Mouse (Mus musculus) left cerebral cortex, adult 8-10 months (tissue): ENCODE measurements at regions not wholly inside any gene's neighbourhood (a gene's known extent, or its start where the extent isn't known, plus 50 kb on each side); places are given as distances from the start of the nearest gene placed in this dataset.
"Not testable (repeated sequence)": the region's sequence is repeated elsewhere in the genome, so short reads cannot be mapped to it uniquely, and the experiment has no call there.

ENCODE experiments used
- DNase-seq, 2 experiments: peaks; one replicate each; pipeline ENCODE4 v3.0.0; 2022; ENCODE audit warnings: low spot score in 2 of 2

DNA sequence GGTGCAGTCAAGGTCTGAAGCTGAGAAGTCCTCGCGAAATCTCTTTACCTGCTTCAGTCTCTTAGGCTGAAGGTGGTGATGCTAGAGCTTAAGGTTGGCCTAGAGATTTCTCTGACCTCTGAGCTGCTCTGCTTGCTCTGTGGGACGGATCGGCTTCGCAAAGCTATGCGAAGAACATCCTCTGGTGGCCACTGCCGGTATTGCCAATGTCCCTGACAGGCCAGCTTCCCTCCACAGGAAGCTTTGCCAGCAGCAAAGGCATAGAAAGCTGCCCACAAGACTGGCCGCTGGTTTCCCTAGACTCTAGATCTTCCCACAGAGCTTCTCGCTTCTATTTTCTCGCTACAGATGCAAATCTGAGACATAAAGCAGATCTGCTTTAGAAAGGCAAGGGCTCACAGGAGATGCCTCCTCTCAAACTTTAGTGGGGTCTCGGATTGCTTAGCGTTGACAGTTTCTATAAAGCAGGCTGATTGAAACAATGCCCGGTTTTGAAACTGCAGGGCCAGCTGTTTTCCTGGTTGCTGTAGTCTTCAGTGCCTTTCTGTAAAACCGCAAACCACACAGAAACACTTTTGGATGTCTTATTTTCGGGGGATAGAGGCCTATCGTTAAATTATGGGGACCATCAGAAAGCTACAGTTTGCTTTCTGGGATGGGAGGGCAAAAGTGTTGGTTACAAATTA is 153.7 kb downstream of the Car8 start:
- peak; percentile 35 to 73 for DNase-seq

DNA sequence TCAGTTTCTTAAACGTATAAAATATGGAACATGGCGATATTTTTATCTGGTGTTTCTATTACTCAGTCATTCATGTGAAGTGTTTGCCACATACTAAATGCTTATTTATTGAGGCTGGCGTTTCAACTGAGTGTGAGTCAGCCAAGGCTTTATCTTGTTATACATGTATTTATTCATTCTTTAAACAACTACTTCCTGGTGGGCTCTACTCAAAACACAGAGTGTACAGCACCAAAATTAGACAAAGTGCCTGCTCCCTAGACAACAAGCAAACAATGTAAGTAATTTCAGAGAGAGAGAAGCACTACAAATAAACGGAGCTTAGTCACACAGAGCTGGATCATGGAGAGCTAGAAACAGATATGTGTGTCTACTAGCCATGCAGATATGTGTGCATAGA is 159.5 kb downstream of the Car8 start:
- no peak for DNase-seq

DNA sequence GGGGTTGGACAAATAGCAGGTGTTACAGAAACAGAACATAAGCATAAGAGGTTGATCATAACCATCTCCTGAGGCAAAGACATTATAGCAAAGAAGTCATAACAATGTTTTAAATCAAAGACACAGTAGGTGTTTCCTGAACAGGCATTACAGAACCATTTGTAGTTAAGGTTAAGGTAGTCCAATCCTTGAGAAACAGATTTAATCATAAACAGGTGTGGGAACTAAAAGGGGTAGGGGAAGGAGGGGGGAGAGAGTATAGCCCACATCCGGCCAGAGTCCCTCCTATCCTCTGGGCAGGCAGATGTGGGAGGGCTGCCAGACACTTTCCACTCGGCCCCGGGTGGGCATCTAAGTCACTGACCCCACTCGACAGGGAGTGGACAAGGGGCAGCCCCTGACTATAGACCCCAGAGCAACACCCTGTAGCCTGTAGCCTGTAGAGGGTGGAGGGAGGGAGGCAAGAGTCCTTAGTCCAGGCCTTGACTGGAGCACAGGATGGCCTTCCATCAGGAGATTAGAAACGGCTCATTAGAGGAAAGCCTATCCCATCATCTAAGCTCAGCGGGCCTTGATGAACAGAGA is 165.8 kb downstream of the Car8 start:
- no peak for DNase-seq

DNA sequence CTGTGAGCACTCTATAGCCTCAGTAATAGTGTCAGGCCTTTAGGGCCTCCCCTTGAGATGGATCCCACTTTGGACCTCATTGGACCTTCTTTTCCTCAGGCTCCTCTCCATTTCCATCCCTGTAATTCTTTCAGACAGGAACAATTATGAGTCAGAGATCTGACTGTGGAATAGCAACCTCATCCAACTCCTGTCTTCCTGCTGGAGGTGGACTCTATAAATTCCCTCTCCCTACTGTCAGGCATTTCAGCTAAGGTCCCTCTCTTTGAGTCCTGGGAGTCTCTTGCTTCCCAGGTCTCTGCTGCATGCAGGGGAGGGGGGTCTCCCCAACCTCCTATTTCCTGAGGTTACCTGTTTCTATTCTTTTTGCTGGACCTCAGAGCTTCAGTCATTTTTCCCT is 168.1 kb downstream of the Car8 start:
- not testable (repeated sequence) for DNase-seq

DNA sequence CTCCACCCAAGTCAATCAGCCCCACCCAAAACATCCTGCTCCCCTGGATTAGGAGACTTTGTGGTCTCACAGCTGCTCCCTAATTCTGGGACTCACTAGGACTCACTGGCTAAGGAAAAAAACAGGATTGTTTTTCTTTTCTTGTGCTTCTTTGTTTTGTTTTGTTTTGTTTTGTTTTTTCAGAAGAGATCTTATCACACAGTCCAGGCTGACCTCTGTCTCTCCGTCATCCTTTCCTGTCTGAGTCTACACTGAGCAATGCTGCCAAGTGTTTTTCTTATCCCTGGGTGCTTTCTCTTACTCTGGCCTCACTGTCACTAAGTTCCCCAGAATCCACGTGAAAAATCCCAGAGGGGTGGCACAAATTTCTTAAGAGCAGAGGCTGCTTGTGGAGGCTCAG is 170.8 kb downstream of the Car8 start:
- no peak for DNase-seq

DNA sequence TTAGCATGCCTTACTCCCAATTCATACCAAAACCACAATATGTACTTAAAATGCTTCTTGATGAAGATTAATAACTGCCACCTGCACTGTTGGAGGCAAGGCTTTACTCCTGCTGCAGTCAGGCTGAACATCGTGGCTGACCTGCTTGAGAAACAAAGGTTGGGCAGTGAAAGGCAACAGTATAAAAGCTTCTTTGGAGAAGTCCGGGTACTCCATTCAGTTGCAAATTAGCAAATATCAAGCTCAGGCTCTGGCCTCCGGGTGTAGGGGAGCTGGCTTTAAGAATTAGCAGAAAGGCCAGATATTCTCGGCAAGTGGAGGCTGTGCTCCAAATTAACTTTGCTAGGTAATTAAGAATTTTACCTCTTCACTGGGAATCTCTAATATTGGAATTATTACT is 197.1 kb downstream of the Car8 start:
- DNase-seq: no peak

DNA sequence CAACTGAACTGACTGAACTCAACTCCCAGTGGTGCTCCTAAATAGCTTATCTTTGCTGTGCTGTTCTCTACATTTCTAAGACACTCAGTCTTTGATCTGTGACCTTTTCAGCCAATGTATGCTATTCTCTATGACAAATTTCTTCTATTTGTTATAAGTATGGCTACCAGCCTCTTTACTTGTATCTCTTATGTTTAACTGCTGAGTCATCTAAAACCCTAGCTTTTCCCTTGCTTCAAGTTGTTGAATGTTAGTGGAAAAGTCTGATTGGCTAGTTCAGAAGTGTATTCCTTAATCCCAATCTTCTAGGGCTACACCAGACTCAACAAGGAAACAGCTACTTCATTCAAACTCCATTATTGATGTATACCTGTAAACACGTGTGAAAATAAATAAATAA is 201.0 kb downstream of the Car8 start:
- no peak for DNase-seq

DNA sequence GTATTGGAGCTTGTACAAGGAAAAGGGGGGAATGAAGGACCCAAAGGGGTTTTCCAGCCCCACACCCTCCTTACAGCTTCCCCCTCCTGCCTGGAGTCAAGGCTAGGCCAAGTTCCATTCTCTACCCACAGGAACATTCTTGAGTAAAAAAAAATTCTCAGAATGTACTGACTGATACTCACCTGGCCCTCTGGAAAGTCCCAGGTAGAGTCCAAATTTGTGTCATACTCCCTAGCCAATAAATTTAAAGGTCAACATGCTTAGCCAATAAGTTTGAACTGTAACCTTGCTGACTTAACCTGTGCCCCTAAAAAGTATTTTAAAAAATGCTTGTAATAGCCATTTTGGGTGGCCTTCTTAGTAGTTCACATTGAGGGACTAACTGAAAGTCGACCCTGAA is 205.4 kb downstream of the Car8 start:
- DNase-seq: not testable (repeated sequence)

DNA sequence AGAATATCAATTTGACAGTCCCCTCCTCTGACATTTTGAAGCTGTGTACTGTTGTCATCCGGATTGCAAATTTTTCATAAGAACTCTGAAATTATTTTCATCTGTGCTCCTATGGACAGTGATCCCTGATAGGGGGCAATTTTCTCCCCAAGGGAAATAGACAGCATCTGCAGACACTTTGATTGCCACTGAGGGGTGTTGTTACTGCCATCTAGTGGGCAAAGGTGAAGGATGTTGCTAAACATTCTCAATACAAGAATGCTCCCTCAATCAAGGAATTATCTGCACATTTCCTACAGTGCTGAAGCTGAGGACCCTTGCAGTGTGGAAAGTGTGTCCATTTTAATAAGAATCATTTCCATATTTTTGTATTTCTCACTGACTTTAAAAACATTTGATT is 233.7 kb downstream of the Car8 start:
- DNase-seq: peak; percentile 4 to 7

DNA sequence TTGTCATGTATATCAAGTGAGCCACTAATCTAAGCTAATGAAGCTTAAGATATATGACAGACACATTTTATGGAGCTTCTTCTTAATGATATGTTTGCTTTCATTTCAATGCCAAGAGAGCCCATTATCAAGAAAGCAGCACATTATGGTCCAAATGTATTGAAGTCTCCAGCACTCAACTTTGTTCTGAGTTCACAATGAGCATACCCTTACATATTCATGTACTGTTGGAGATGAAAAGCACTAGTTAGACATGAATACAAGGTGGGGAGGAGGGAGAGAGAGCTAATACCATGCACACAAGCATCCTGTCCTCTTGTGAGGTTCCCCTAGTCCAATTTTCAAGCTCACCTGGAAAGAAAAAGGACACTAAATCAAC is 241.3 kb downstream of the Car8 start:
- DNase-seq: no peak

DNA sequence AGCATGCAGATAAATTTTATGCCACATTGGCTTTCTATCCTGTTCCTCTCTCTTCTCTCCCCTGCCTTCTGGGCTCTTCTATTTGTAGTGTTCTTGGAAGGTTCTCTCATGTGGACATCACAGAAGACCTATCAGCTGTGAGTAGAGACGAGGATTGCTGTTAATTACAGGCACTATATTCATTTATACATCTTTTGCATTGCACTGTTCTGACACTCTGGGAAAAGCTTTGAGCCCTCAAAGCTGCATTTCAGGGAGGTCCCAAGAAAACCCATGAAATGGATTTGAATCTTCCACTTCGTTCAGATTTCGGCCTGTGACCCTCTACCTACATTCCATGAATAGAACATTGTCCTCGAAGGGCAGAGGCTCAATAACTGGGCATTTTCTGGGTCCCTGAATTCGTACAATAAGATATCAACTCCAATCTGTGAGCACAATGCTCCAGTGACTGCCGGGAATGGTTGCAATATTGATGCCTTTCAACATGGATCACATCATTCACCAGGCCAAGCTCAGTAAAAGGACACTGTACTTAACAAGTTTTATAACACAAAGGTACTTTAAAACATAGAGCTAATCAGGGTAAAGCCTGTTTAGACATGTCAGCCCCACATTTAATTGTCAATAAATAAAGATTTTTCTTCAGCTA is 241.8 kb downstream of the Car8 start:
- no peak for DNase-seq

DNA sequence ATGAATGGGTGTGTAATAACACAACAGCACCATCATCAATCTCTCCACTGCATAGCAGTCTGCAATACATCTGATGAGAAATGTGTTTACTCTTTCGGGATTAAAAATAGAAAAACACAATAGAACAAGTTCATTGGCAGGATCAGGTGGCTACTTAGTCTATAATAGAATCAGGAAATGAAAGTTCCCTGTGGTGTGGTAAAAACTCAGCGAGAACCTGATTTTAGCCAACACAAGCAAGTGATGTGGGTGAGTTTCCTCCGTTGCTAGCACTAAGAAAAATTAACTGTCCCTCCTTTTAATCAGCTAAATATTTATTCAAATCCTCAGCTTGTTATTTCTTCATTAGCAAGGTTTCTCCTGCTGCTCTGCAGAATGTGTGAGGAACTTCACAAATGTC is 245.9 kb downstream of the Car8 start:
- DNase-seq: no peak

DNA sequence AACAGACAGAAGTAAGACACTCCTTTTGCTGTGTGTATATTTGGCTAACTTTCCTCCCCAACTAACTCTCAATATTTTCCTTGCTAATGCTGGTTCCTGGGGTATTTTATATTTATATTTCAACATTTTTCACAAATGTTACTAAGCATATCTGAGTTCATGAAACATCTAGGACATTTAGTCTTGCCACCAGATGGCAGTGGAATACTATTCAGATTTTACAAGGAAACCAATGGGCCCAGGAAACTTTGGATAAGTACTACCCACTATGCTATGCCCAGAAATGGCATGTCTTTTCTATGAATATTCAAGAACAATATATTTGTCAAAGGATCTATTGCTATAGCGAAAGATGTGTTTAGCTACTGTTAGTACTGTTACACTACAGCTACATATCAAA is 251.1 kb downstream of the Car8 start:
- no peak for DNase-seq

DNA sequence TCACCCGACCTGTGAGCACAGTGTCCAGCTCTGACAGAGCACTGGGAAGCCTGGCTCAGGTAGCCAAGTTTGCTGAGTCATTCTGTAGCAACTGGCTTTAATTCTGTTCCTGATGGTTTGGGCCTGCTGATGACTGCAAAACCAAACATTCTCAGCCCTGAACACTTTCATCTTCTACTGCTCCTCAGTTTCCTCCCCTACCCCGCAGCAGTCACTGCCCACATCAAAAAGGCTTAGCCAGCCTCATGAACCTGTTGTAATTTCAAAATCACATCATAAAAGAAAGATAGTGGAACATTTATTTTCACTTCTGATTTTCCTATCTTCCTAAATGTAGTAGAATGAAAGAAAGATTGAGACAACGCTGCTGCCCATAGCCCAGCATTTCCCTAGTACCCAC is 251.5 kb downstream of the Car8 start:
- DNase-seq: no peak

DNA sequence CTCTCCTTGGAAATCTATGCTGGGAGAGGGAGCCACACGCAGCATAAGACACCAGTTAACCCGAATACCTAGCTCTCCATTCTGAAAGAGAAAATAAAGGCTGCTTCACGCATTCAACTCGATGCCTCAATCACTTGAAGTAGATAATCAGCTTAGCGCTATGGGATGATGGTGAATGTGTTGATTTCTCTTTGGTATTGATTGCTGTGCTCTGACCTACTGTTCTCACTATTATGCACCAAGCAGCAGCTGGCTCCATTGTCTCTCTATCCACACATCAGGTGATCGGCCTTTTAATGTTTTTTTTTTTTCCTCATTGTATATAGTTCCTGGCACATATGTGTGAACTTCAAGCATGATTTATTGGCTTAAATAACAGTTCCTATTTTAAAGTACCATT is 254.0 kb downstream of the Car8 start:
- DNase-seq: no peak

DNA sequence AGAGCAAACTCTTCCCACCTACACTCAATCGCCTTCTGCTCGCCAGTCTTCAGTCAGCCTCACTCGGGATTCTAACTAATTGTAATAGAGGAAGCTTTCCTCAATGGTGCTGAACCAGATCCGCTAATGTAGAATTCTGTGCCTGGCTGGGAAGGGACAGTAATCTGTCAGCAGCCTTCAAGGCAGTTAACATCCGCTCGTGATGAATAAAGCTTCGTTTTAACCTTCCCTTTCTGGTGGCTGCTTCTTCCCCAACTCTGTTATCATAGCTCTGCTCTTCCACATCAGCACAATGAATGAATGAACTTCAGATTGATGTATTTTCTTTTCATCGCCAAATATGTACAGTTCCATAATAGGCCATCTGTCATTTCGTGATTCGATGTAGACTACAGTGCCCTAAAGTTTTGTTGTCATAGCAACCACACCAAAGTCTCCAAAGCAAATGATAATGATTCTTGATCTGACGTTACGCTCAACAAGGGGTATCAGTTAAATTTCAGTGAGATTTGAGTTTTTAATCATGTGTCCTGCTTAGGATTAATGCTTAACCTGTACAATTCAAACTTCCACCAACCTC is 259.0 kb downstream of the Car8 start:
- no peak for DNase-seq

DNA sequence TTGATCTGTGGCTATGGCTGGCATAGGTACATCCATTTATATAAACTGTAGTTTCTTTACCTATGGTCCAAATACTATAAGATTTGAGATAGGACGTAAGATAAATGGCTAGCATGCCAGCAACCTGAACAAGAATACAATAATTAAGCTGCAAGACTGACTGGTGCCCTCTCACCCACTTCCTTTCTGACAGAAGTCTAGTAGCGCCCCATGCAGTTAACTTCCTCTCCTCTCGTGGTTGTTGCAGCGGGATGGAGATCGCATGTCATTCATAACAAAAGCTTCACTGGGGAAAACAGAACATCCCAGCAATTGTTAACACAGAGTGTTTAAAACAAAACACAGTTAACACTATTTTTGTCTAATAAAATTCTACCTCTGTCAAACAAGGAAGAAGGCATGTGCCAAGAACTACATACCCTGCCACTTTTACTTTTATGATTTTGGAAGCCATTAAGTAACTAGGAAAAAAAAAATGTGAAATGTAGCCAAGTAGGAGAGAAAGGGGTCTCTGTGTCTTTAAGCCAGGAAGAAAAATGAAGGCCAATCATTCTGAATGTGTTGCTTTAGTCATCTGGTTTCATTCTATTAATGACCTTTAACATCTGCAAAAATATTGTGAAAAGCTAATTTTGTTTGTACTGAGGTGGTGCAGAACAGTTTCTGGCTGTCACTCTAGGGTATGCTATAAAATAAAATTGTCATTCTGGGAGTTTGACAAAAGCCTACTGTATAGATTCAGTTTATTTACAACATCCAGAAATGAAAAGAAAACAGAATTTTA is 261.0 kb downstream of the Car8 start:
- no peak for DNase-seq

DNA sequence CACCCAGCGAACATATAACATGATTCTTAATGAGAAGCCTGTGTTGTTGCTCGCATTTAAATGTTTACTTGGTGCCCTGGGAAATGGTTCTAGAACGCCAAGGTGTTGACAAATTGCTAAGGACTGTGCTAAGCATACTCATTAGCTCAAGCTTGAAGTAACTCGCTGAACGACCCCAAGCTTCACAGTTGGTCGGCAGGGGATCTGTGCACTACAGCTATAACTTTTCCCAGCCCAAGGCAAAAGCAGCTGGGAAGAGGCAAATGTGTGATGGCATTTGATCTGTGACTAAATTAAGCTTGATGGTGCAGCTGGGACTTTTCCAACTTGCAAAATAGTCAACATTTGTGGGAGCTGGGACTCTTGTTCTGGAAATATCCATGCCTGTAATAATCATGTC is 268.6 kb downstream of the Car8 start:
- DNase-seq: no peak

DNA sequence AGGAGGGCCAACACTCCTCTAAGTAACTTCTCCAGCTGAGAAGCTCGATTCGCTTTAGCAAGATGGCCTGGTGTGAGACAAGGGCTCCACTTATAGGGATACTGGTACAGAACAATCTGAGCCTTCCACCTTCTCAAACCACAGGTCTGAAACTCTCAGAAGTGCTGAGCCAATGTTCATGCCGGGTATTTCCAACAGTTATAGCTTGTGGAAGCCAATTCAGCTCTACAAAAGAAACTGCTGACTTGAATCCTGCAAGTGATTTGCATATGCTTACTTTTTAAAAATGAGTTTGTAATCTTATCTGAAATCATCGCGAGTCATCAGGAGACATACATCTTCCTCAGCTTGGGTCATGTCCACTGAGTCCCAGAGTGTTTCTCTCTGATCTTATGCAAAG is 273.2 kb downstream of the Car8 start:
- DNase-seq: no peak

DNA sequence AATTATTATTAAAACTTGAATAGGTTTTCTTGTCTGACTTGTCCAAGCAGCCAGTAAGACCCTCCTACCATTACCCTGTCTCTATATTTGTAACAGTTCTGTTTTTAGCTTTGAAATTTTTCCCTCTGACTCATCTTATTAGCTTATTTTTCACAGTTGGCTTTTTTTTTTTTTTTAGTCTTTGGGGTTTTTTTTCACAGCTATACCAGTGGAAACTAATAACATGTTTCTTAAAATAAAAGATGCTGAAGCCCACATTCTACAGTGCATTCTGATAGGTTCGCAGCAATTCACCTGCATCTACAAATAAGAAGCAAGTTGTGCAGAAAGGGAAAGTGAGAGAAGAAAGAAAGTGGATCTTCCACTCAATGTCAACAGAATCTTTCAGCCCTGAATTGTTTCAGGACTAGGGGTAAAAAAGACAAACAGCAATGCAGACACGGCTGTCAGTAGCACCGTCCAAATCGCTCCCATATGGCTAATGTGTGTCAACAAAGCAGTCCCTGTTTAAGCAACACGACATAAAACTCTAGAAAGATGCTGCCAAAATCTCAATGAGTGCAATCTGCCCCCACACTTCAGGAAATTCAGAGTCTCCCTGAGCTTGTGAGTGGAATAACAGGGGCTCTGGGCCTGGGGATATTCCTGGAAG is 277.2 kb downstream of the Car8 start:
- DNase-seq: no peak

DNA sequence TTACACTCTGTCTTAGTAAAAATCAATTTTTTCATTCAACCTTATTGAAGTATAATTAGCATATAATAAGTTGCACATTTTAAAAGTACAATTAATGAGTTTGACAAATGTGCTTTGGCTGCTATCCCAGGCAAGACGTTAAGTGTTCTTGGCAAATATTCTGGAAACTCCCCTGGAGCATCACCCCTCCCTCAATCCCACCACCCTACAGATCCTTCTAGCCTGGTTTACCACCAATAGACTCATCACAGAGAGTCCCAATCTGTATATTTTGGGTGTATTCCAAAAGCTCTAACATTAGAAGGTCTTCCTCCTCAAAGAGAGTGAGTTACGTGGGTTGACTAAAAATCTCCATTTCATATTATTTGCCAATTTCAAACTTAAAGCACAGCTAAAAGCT is 278.5 kb downstream of the Car8 start:
- no peak for DNase-seq

DNA sequence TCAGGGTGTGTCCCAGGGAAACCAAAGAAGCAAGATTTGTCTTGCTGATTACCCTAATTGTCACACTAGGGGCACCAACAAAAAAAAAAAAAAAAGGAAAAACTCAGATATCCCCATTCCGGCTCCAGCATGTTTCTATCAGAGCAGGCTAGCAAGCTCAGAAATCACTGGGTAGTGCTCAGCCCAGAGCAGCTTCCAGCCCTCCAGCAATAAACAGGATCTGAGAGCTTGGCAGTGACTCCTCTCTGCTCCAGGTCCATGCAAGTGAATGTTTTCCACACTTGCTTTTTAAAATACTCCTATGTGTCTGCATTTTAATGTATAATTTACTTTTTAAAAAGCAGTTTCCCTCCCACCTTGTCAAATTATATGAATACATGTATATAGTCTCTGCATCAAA is 290.8 kb downstream of the Car8 start:
- no peak for DNase-seq
